Mouse (Mus musculus) G1E-ER4 (cell line): Measurements from ENCODE around the gene Uspl1. TPM values are rescaled to one million over a fixed set of nuclear protein-coding genes. Genes with fewer than 3 reads are reported as not detected.

Source experiments
- GATA1 ChIP-seq: IDR thresholded peaks from one replicate; pipeline ENCODE4 v1.8.0; 2012; ENCODE audit warnings: low read length, inconsistent platforms
- polyA plus RNA-seq: library from polyadenylated mRNA; stranded (reverse); fragments of >175 nt; gene quantifications from 2 replicates; pipeline ENCODE4 v1.2.3, GENCODE M21; 2012

The Uspl1 gene
- polyA plus RNA-seq, 1 experiment, result 4.3 TPM

- TF ChIP-seq GATA1, result no peak
Measured at GRCm38 (mm10) chr5:149224666-149225065, 40.5 kb downstream of the Uspl1 start.

GRCm38 (mm10) chr5:149228700-149229618 lies 44.8 kb downstream of the Uspl1 start:
- TF ChIP-seq GATA1, result no peak

GRCm38 (mm10) chr5:149229619-149230339 lies 45.6 kb downstream of the Uspl1 start:
- no peak for TF ChIP-seq GATA1

- no peak for TF ChIP-seq GATA1
Measured at GRCm38 (mm10) chr5:149235002-149235401, 50.9 kb downstream of the Uspl1 start.

- no peak for TF ChIP-seq GATA1
Measured at GRCm38 (mm10) chr5:149237221-149237950, 53.2 kb downstream of the Uspl1 start.

GRCm38 (mm10) chr5:149242467-149242866 lies 58.3 kb downstream of the Uspl1 start:
- no peak for TF ChIP-seq GATA1

GRCm38 (mm10) chr5:149243053-149243452 lies 58.9 kb downstream of the Uspl1 start:
- no peak for TF ChIP-seq GATA1

GRCm38 (mm10) chr5:149245391-149245964 lies 61.3 kb downstream of the Uspl1 start:
- no peak for TF ChIP-seq GATA1

- no peak for TF ChIP-seq GATA1
Measured at GRCm38 (mm10) chr5:149245965-149246470, 61.9 kb downstream of the Uspl1 start.

GRCm38 (mm10) chr5:149247047-149247904 lies 63.1 kb downstream of the Uspl1 start:
- no peak for TF ChIP-seq GATA1

- no peak for TF ChIP-seq GATA1
Measured at GRCm38 (mm10) chr5:149252303-149252702, 68.2 kb downstream of the Uspl1 start.

GRCm38 (mm10) chr5:149253491-149253890 lies 69.3 kb downstream of the Uspl1 start:
- TF ChIP-seq GATA1, result no peak

GRCm38 (mm10) chr5:149255522-149255921 lies 71.4 kb downstream of the Uspl1 start:
- no peak for TF ChIP-seq GATA1
